Mouse (Mus musculus): ENCODE measurements around the gene Psen2. TPM values are rescaled to one million over a fixed set of nuclear protein-coding genes. Genes with fewer than 3 reads are reported as not detected.
A peak's percentile ranks its signal among the peaks of the same experiment; 100 is the strongest.

Psen2 gene
- total RNA-seq, 4 experiments from 2014 or later: 19.5 to 21.7 (median 20.9) TPM

- no peak for DNase-seq (ENCODE audit: low spot score in 2 of 2)
Measured at GRCm38 (mm10) chr1:180249666-180250440, 13.4 kb downstream of the Psen2 start.

GRCm38 (mm10) chr1:180248593-180249146 lies 14.6 kb downstream of the Psen2 start:
- no peak for DNase-seq (ENCODE audit: low spot score in 2 of 2)

- DNase-seq (ENCODE audit: low spot score in 2 of 2): no peak
Measured at GRCm38 (mm10) chr1:180247901-180248300, 15.3 kb downstream of the Psen2 start.

- DNase-seq (ENCODE audit: low spot score in 2 of 2): no peak
Measured at GRCm38 (mm10) chr1:180245741-180246507, 17.3 kb downstream of the Psen2 start.

- no peak for DNase-seq (ENCODE audit: low spot score in 2 of 2)
Measured at GRCm38 (mm10) chr1:180231729-180232128, 31.5 kb downstream of the Psen2 start.

- no peak for DNase-seq (ENCODE audit: low spot score in 2 of 2)
Measured at GRCm38 (mm10) chr1:180230580-180230979, 32.7 kb downstream of the Psen2 start.

GRCm38 (mm10) chr1:180229906-180230305 lies 33.3 kb downstream of the Psen2 start:
- DNase-seq (ENCODE audit: low spot score in 2 of 2): no peak

- DNase-seq (ENCODE audit: low spot score in 2 of 2): no peak
Measured at GRCm38 (mm10) chr1:180228854-180229253, 34.4 kb downstream of the Psen2 start.

GRCm38 (mm10) chr1:180226766-180227165 lies 36.5 kb downstream of the Psen2 start:
- no peak for DNase-seq (ENCODE audit: low spot score in 2 of 2)

- no peak for DNase-seq (ENCODE audit: low spot score in 2 of 2)
Measured at GRCm38 (mm10) chr1:180226221-180226713, 37.0 kb downstream of the Psen2 start.

GRCm38 (mm10) chr1:180225500-180226220 lies 37.6 kb downstream of the Psen2 start:
- DNase-seq (ENCODE audit: low spot score in 2 of 2): no peak

- no peak for DNase-seq (ENCODE audit: low spot score in 2 of 2)
Measured at GRCm38 (mm10) chr1:180222007-180222406, 41.2 kb downstream of the Psen2 start.

- no peak for DNase-seq (ENCODE audit: low spot score in 2 of 2)
Measured at GRCm38 (mm10) chr1:180220791-180221542, 42.3 kb downstream of the Psen2 start.

GRCm38 (mm10) chr1:180216541-180217276 lies 46.5 kb downstream of the Psen2 start:
- no peak for DNase-seq (ENCODE audit: low spot score in 2 of 2)

- DNase-seq (ENCODE audit: low spot score in 2 of 2): peak in 1 of 2 experiments; percentile 37
Measured at GRCm38 (mm10) chr1:180215044-180215443, 48.2 kb downstream of the Psen2 start.

- DNase-seq (ENCODE audit: low spot score in 2 of 2): no peak
Measured at GRCm38 (mm10) chr1:180212911-180213310, 50.3 kb downstream of the Psen2 start.

GRCm38 (mm10) chr1:180210781-180211271 lies 52.4 kb downstream of the Psen2 start:
- DNase-seq (ENCODE audit: low spot score in 2 of 2): no peak

GRCm38 (mm10) chr1:180210031-180210432 lies 53.2 kb downstream of the Psen2 start:
- DNase-seq (ENCODE audit: low spot score in 2 of 2): no peak

GRCm38 (mm10) chr1:180208370-180208769 lies 54.9 kb downstream of the Psen2 start:
- no peak for DNase-seq (ENCODE audit: low spot score in 2 of 2)

GRCm38 (mm10) chr1:180200722-180201121 lies 62.5 kb downstream of the Psen2 start:
- no peak for DNase-seq (ENCODE audit: low spot score in 2 of 2)
